Mouse (Mus musculus) CD4-positive, CD25-positive, alpha-beta regulatory T cell (primary cell): Measurements from ENCODE around the gene Rtl3. TPM values are rescaled to one million over a fixed set of nuclear protein-coding genes. Genes with fewer than 3 reads are reported as not detected.

Source experiments
- polyA plus RNA-seq: library from polyadenylated mRNA; unstranded; fragments of 100-300 nt; shearing (Covaris generic); gene quantifications from one replicate; pipeline ENCODE4 v1.2.1, GENCODE M21; 2017

The Rtl3 gene
- polyA plus RNA-seq, result 0.06 TPM

GRCm38 (mm10) chrX:106840409-106840808, at the start of gene Rtl3:
Gene Rtl3, minus strand, starts transcription at chrX:106840644.

Other genes with a start within 250 kb of the Rtl3 start
- 0.73 TPM for gene Cysltr1, start 237.0 kb downstream of the Rtl3 start, polyA plus RNA-seq
- not detected for gene Lpar4, start 80.0 kb upstream of the Rtl3 start, polyA plus RNA-seq
- gene P2ry10, start 247.8 kb upstream of the Rtl3 start, polyA plus RNA-seq, result 64.9 TPM